Mouse (Mus musculus): ENCODE data around the gene Tead4. TPM values are rescaled to one million over a fixed set of nuclear protein-coding genes. Genes with fewer than 3 reads are reported as not detected.
"Not testable (repeated sequence)": the region's sequence is repeated elsewhere in the genome, so short reads cannot be mapped to it uniquely, and the experiment has no call there.

Tead4 gene
- 1 to 10 TPM; 2.6 to 3.8 TPM for total RNA-seq (2021)
- long read RNA-seq, experiment 1, partial matches to known transcripts, result 0 of 2 reads
- long read RNA-seq, experiment 1, other reads (novel, unspliced or antisense), result 0 of 2 reads
- long read RNA-seq, experiment 2, result 0 reads

DNA sequence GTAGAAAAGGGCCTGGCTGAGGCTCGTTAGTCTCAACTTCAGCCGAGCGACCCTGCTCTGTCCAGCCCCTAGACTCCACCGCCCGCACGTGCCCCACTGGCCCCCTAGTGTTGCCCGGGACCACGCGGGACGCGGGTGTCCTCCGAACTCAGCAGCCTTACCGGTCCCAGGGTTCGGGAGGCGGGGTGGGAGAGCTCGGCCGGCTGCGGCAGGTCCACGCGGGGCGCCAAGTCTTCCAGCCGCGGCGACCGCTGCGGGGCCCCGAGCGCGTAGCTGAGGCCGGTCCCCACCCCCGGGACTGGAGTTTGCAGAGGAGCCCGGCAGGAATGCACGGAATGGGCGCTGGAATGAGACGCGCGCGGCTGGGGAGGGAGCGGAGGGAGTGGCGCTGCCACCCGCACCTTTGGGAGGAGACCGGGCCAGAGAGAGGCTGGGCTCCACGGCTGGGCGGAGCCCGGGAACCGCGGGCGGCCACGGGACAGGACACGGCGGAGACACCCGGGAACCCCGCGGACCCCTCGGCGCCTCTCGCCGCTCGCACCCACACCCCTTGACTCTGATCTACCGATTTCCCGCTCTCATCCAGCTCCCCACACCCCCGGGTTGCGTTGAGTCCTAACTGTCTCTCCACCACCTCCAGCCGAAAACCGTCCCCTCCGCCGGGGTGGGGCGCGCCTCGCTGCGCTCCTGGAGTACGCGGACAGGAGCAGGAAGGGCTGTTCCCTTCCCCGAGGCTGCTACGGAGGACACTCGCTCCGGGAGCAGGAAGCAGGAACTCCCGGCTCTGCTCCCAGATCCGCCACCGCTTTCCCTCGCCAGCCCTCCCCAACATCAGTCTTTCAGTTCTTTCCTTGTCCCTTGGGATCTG lies at the start of gene Tead4:
TSS of gene Tead4 (minus strand) at position 690 of the 868 bp plus-strand sequence.
- DNase-seq (ENCODE audit: low spot score in 2 of 2), result peak; percentile 73 to 77

DNA sequence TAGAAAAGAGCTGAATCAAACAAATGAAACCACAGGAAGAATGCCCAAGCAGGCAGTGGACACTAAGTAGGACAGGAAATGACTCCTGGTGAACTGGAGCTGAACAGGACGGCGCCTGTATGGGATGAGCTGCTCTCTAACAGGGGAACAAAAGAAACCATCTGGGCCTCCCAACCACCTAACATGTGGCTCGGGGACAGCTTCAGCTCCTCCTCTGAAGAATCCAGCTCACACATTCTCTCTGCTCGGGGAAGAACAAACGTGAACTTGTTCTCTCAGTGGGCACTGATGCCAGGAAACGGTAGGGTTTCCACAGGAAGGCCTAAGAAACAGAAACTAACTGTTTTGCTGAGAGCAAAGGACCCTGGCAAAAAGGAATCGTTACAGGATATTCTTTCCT lies 49.1 kb upstream of the Tead4 start:
- no peak for DNase-seq (ENCODE audit: low spot score in 2 of 2)

DNA sequence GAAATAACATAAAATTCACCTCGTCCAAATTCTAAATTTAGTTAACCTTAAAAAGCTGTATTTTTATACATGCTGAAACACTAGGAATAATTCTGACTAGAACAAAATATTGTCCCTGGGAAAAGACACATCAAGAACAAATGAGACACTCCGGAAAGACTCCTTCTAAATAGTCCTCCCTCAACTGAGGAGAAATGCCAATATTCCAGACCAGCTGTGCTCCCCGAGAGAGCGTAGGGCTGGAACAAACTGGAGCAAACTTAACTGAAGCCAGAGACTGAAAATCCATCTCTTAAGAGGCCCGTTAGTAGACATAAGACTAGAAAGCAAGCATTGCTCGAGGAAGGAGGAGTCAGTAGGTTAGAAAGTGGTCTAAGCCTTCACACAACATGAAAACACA lies 46.2 kb upstream of the Tead4 start:
- DNase-seq (ENCODE audit: low spot score in 2 of 2), result no peak

DNA sequence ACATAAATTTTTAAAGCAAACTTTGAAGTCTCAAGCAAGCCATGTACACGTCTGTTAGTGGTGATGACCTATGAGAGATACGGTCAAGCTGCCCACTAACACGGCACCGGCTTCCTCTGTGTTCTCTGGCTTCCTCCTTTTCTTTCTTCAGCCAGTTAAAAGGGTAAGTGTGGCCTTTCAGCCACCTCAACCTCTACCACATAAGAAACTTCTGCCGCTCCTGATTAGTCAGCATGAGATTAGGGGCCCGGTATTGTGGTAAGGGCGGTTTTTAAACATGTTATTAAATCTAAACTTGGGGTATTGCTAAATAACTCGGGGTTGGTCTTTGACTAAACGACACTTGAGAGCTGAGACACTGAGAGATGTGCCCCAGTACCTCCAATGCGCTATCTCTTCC lies 45.0 kb upstream of the Tead4 start:
- DNase-seq (ENCODE audit: low spot score in 2 of 2), result no peak

DNA sequence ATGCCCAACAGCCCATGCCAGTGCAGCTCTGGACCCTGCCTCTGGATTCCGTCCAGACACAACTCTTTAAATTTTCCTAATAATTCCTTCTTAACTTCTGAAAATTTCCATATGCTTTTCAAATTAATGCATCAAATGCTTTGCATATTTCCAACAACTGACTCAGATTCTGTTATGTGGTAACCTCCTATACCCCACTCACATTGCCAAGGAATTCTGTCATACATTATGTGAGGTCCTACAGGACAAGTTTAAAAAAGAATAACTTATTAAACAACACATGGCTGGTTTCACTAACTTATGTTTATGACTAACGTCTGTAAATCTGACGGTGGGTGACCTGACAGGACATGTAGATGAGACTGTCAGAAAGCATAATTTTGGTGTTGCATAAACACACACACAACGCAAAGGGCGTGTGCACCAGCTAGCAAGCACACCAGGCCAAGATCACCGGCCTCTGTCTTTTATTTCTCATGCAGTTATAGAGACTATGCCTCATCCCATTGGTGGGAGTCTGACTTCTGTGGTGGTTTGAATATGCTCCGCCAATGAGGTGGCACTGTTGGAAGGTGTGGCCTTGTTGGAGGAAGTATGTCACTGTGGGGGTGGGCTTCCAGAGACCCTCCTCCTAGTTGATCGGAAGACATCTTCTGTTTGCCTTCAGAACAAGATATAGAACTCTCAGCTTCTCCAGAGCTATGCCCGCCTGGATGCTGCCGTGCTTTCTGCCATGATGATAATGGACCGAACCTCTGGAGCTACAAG lies 41.5 kb upstream of the Tead4 start:
- no peak for DNase-seq (ENCODE audit: low spot score in 2 of 2)

DNA sequence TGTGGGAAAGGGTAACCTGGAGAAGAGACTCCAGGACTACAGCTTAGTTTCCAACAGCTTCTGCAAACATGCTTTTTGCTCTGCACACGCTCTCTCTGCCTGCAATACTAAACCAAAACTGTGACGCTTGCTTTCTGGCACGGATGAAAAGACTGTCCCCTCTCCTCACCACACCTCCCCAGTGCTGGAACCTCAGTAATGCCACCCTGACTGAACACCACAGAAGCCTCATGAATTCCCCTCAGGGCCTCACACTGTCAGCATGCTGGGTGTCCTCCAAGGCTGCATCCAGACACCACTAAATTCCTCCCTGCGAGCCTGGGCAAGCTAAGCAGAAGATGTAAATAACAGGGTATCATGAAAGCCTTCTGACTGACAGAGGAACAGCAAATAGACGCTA lies 38.3 kb upstream of the Tead4 start:
- no peak for DNase-seq (ENCODE audit: low spot score in 2 of 2)

DNA sequence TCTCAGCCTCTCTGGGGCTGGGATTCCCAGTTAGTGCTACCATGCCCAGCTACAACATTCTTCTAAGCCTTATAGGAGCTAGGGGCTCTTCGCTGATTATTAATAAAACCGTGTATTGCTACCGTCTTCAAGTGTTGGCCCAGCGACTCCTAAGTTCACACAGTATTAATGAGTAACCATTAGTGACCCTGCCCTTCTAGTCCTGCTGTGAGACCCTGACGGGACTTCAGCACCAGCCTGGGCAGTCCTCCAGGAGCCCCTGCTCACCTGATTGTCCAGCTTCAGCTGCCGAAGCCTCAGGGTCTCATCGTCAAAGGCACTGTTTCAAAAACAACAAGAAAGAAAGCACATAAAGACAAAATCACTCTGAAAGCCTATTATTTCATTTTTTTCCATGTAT lies 36.8 kb upstream of the Tead4 start:
- DNase-seq (ENCODE audit: low spot score in 2 of 2), result no peak

DNA sequence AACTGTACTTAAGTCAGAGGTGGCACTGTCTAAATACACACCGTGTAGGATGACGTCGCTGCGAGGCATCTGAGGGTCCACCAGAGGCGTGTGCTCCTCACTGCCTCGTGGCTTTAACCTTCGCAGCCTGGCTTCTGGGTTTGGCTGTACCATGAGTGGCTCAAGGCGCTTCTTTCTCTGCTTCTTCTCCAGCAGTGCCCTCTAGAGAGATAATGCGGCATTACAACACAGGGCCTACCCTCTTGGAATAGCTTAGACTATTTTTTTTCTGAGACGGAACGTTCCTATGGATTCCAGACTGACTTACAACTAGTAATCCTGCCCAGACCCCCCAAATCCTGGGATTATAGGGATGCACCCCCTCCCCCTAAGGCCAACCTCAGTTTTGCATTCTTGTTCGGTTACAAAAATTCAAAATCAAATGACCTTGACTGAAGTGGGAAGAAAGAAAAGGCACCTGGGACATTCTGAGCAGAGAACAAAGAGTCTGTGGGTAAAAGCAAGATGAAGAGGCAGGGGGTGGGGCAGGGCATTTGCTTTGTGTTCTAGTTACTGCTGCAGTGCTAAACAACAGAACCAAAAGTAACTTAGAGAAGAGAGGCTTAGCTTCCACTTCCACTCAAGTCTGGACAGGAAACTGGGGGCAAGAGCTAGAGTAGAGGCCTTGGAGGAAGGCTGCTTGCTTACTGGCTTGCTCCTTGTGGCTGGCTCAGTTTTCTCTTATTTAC lies 33.9 kb upstream of the Tead4 start:
- DNase-seq (ENCODE audit: low spot score in 2 of 2), result peak; percentile 51 to 66

DNA sequence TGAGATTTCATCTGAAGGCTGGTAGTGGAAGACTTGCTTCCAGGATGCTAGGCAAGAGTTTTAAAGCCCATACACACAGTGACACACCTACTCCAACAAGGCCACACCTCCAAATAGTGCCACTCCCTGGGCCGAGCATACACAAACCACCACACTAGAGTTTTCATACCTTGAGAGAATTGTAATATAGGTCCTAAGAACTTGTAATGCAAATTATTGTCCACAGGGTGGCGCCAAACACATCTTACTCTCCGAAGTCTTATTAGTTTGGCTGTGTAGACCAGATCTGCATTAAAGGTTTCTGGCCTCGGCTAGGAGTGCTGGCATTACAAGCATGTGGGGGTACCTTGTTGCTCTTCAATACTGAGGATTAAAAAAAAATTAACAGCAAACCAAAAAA lies 17.7 kb upstream of the Tead4 start:
- DNase-seq (ENCODE audit: low spot score in 2 of 2), result peak; percentile 42 to 47

DNA sequence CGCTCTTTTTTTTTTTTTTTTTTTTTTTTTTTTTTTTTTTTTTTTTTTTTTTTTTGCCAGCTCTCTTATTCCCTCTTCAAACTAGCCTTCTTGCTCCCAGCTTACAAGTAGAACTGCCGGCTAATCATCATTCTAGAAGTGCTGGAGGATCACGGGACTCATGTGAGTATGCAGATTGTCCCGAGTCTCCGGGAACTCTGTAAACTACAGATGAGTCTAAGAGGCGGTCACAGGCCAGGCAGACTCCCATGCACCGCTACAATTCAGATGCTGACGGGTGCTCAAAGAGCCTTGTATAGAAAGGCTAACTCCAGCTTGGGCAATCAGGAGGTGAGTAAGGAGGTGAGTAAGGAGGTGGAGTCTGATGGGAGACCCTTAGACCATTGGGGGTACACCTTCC lies 15.0 kb upstream of the Tead4 start:
- no peak for DNase-seq (ENCODE audit: low spot score in 2 of 2)

DNA sequence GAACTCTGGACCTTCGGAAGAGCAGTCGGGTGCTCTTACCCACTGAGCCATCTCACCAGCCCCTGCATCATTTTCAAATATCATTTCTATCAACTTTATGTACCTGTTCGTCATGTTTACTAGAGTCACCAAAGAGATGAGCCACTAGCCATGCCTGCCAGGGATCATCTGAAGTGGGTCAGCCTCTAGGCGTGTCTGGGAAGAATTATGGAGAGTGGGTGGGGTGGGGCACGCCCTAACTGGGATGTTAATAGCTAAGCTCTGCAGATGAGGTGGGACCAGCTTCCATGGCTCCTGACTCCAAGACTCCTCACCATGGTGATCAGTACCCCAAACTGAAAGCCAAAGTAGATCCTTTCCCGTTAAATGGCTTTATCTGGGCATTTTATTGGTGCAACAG lies 14.2 kb upstream of the Tead4 start:
- no peak for DNase-seq (ENCODE audit: low spot score in 2 of 2)

DNA sequence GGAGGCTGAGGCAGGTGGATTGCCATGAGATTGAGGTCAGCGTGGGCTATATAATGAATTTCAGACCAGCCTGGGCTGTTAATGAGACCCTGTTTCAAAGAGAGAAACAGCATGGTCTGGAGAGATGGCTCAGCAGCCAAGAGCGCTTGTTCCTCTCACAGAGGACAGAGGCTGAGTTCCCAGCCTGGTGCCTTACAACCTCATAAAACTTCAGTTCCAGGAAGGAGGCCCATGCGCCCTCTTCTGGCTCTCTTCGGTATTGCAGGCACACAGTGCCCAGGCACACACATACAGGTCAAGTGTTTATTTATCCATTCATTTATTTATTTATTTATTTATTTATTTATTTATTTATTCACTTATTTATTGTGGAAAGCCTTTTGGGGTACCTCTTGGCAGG lies 7.7 kb upstream of the Tead4 start:
- DNase-seq (ENCODE audit: low spot score in 2 of 2), result peak; percentile 45 to 71

DNA sequence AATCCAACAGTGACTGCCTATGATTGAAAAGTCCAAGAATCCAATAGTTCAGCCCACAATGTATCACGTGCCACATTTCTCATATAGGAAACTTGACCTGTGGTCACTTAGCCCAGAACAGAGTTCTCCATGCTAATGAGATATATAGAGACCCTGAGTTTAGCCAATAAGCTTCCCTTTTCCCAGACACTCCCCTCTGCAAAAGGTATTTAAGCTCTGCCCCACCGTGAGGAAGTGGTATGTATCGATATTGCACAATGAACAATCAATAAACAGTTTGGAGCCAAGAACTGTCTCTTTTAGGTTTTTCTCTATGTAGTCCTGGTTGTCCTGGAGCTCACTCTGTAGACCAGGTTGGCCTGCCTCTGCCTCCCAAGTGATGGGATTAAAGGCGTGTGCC lies 4.2 kb upstream of the Tead4 start:
- no peak for DNase-seq (ENCODE audit: low spot score in 2 of 2)

DNA sequence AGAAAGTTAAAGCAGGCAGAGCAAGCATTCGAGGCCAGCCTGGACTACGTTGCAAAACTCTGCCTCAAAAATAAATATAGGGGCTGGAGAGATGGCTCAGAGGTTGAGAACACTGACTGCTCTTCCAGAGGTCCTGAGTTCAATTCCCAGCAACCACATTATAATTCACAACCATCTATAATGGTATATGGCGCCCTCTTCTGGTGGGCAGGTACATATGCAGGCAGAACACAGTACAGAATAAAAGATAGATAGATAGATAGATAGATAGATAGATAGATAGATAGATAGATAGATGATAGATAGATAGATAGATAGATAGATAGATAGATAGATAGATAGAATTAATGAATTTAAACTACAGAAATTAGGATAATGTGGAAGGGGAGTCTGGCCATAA lies 2.0 kb upstream of the Tead4 start:
- not testable (repeated sequence) for DNase-seq (ENCODE audit: low spot score in 2 of 2)

DNA sequence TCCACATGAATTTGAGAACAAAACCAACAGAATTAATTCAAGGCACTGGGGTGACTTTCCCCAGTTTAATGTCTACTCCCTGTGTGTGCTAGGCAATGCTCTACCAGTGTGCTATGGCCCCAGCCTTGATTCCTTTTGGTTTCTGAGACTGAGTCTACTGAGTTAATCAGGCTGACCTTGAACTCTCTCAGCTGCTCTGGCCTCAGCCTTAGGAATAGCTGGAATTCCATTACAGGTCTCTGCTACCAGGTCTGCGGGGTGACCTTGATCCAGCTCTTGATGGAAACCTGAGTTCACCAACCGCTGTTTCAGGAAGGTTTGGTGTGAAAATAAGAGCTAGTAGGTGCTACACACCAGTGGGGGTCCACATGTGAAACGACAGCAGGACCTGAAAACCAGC lies 1.3 kb upstream of the Tead4 start:
- DNase-seq (ENCODE audit: low spot score in 2 of 2), result no peak

DNA sequence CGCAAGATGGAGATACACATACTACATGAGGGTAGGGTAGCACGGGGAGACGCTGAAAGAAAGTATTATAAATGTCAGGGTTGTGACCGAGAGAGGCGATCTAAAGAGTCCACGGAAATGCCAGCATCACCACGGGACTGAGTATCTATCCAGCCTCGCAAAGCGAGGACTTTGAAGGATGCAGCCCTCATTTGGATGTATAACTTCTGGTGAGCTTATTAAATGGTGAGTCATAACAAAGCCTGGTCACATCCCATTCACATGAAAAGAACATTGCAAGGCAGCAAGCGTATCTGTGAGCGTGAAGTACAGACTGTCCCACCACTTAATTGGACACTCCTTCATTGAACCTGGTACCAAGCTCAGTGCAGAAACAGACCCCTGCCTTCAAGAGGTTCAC lies 835 bp upstream of the Tead4 start:
- no peak for DNase-seq (ENCODE audit: low spot score in 2 of 2)

DNA sequence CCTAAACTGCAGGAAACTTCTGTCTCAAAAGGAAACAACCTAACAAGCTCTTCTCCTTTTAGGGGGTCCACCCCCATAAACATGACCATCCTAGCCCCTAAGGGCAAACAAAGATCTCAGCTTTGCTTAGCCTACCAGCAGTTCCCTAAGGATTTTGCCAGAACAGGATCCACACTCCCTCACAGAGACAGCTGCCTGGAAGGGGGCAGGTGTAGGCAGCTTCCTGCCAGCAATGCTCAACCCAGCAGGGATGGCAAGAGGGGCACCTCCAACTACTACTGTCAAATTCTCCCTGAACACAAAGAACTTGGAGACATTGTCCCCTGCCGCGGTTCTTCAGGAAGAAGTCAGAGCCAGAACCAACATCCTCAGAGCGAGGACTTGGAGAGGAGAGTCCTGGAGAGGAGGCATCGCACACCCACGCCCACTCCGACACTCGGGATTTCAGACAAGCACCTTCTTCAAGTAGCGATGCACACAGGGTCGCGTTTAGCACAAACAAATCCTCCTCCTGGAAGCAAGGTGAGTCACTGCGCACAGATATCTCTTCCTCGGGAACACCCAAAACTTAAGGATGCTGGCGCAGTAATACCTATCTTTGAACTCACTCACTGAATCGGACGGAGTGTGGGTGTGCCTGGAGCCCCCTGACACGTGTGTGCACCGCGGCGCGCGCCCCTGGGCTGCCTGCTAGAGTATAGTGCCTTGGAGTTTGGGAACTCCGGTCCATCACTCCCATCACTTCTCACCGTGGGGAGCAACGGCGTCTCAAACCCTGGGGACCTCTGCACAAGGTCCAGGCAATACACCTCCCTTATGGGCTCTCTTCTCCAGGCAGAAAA lies 1.1 kb downstream of the Tead4 start:
- DNase-seq (ENCODE audit: low spot score in 2 of 2), result no peak

DNA sequence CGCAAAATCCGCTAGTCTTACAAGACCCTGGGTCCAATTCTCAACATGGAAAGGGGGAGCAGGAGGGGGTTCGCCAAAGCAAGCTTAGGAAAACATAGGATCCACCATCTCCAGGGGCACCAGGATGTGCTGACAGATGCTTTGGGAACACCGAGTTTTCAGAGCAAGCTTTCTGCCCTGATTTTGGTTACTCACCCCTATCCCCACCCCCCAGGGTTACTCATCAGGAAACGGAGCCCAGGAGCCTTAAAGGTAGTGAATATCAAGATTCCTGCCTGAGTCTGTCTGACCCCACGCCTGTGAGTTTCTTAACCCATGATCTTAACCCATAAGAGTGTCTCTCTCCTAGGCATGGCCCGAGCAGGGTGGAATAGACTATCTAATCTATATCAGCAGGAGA lies 2.4 kb downstream of the Tead4 start:
- DNase-seq (ENCODE audit: low spot score in 2 of 2), result no peak

DNA sequence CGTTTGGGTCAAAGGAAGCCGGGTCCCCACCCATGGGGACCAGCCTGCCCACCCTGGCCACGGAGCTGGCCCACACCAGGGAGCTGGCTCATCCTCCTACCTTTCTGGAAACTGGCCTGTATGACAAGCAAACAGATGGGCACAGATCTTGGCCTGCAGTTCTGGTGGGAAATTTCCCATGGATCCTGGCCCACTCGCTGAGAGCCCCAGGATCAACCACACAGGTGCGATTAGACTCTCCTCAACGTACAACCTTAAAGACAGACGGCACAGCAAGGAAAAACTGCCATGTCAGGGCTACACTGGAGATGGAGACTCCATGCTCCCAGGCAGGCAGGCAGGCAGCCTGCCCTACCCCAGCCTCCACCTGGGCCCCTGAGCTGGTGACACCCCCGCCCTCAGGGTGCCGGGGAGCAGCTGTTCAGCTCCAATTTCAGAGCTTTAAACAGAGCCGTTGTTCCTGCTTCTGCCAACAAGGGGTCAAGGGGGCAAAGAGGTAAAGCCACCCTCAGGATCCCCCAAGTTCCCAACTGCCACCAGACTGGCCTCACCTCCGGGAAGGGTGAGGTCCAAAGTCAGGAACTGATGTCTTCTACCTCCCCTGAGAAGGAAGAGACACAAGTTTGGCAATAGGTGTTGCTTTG lies 3.8 kb downstream of the Tead4 start:
- DNase-seq (ENCODE audit: low spot score in 2 of 2), result no peak

Data from adrenal gland, adult 18-20 months (tissue).